Mouse (Mus musculus) adrenal gland, postnatal 14 days (tissue): ENCODE results near the gene Abca13. TPM values are rescaled to one million over a fixed set of nuclear protein-coding genes. Genes with fewer than 3 reads are reported as not detected.
A peak's percentile ranks its signal among the peaks of the same experiment; 100 is the strongest.
"Not testable (repeated sequence)": the region's sequence is repeated elsewhere in the genome, so short reads cannot be mapped to it uniquely, and the experiment has no call there.

Experiments used
- DNase-seq: peaks from one replicate; pipeline ENCODE4 v3.0.0; 2021; ENCODE audit warnings: mixed read lengths
- total RNA-seq: library from RNA; stranded (reverse); gene quantifications from 2 replicates; pipeline ENCODE4 v1.2.3, GENCODE M21; 2021

Gene Abca13
- total RNA-seq, 1 experiment from 2014 or later: not detected

GRCm38 (mm10) chr11:9291168-9291567, 99.4 kb downstream of the Abca13 start:
- no peak for DNase-seq

GRCm38 (mm10) chr11:9299615-9300014, 107.9 kb downstream of the Abca13 start:
- DNase-seq: no peak

DNA sequence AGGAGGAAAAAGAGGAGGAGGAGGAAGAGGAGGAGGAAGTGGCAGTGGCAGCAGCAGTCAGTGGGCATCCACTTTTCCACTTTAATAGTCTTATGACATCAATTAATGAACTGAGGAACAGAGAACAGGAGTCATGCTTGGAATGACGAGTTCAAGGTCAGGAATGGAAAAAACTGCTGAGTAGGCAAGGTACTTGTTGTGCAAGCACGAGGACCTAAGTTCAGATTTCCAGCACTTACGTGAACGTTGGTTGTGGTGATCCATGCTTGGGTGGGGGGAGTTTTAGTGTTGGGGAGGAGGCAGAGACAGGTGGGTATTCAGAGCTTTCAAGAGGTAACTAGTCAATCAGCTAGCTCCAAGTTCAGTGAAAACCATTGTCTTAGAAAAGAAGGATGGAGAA, 113.7 kb downstream of the Abca13 start:
- DNase-seq: no peak

GRCm38 (mm10) chr11:9316545-9316944, 124.8 kb downstream of the Abca13 start:
- DNase-seq: no peak

DNA sequence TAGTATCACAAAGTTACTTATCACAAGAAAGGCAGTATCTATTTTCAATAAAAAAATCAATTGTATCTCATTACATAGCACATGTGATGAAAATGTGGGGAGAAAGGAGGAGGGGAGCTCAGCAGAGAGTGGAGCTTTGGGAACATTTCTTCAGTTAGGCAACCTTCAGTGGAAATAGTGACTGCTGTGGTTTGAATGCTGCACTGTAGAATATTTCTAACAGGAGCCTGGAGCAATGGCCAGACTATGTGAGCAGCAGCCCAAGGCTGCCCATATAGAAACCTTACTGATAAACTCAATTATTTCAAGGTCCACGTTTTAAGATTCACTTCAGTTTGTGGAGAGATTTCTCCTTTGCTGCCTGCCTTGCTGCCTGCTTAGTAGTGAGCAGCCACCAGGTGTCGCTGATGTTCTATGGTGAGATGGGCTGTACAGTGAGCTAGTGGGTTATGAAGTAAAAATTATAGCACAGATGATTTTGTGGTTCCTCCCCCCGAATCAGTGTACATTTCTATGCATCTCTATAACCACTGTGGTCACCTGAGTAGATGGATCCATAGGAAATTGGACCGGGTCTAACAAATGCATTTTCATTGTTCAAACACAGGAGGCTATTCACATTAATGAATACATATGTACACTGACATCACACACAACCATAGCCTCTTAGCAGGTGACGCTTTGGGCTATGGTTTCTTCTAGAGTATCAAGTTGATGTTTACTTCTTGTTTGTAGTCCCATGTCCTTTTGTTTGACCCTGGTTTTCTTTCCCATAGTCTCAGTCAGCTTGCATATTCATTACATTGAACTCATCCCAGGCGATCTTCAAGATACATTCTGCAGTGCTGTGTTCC, 125.6 kb downstream of the Abca13 start:
- peak; percentile 81 for DNase-seq

- no peak for DNase-seq
These were observed 146.4 kb downstream of the Abca13 start for GRCm38 (mm10) chr11:9338151-9338550.

GRCm38 (mm10) chr11:9347724-9348123, 156.0 kb downstream of the Abca13 start:
- DNase-seq: peak; percentile 14

GRCm38 (mm10) chr11:9373160-9373559, 181.4 kb downstream of the Abca13 start:
- DNase-seq: peak; percentile 13

- not testable (repeated sequence) for DNase-seq
These were observed 182.7 kb downstream of the Abca13 start for GRCm38 (mm10) chr11:9374426-9374825.

DNA sequence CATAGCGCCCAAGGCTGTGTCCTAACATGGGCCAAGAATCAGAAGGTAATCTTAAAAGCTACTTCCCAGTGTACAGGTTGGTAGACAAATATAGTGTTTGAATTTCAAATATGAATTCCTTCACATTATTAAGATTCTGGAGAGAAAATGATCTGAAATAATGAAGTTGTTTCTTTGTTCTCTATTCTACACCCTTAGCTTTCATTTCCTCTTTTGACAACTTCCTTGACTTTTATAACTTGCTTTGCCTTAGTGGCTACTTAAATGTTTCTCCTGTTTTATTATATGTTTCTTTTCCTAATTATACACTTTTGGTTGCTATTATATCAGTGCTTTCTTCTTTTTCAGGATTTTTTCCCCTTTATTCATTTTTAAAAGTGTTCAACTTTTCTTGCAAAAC, 196.8 kb downstream of the Abca13 start:
- DNase-seq: no peak

- DNase-seq: no peak
These were observed 225.2 kb downstream of the Abca13 start for GRCm38 (mm10) chr11:9416946-9417345.

- DNase-seq: no peak
These were observed 228.5 kb downstream of the Abca13 start for GRCm38 (mm10) chr11:9420205-9420604.

- no peak for DNase-seq
These were observed 235.7 kb downstream of the Abca13 start for GRCm38 (mm10) chr11:9427411-9427810.

- no peak for DNase-seq
These were observed 241.1 kb downstream of the Abca13 start for GRCm38 (mm10) chr11:9432807-9433206.

DNA sequence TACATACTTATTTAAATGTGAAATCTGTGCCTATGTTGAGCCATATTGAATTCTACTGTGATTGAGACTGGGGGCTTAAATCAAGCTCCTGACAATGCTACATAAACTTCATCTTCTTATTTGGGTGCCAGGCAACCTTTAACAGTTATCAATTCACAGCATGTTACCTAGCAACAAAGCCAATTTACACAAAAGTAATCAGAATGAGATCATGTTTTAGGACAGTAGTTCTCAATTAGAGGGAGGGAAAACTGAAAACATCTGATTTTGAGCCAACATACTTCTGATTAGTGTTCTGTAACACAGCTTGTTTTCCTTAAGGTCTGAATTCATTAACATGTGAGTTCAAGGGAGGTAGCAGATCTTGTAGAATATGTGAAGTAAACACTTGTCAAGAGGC, 244.9 kb downstream of the Abca13 start:
- no peak for DNase-seq

DNA sequence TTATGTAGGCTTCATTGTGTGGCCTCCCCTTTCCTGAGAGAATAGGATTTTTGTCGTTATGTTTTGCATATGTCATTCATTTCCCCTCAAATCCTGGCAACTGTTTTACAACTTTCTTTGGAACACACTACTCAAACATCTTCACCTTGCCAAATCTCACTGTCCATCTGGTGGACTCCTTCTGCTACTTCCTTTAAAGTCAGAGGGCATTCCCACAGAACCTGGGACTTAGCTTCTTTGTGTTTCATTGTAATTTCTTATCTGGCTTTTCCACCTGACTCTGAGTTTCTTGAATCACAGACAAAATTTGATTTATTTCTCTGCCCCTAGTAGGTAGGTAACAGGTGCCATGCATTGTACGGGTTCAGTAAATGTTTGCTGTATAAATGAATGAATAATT, 248.0 kb downstream of the Abca13 start:
- no peak for DNase-seq

GRCm38 (mm10) chr11:9441192-9441591, 249.4 kb downstream of the Abca13 start:
- no peak for DNase-seq

GRCm38 (mm10) chr11:9472400-9472799, 280.7 kb downstream of the Abca13 start:
- no peak for DNase-seq

DNA sequence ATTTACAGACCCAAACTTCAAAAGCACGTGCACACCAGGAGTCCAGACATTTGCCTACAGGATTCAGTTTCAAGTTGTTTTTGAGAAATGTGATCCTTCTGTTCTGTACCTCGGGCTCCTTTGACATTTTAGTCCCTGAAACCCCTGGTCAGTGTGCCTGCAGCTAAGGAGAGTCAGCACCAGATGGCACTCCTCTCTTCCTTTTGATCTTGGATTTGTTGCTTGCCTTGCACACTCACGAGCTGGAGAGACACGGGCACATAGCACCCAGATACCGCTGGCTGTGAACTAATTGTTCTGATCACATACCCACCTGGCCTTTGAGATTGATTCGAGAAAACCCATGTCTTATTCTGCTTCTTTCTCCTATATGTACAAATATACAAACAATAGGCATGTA, 289.8 kb downstream of the Abca13 start:
- peak; percentile 31 for DNase-seq

GRCm38 (mm10) chr11:9500326-9501142, 308.8 kb downstream of the Abca13 start:
- no peak for DNase-seq

DNA sequence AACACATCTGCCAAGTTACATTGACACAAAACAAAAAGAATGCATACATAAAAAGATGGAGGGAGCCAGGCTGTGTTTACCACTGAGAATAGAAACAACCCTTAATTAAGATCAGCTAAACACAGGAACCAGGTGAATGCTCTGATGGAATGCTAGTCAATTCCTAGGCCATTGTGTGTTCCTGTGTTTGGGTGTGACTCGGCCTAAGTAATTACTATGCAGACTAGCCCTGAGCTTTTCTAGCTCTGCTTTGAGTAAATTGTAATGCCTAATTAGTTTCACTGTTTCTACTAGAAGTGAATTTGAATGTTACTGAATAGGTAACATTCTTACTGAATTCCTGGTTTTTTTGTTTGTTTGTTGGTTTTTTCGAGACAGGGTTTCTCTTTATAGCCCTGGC, 323.2 kb downstream of the Abca13 start:
- not testable (repeated sequence) for DNase-seq

- DNase-seq: no peak
These were observed 336.8 kb downstream of the Abca13 start for GRCm38 (mm10) chr11:9528556-9528955.

- DNase-seq: no peak
These were observed 340.0 kb downstream of the Abca13 start for GRCm38 (mm10) chr11:9531715-9532114.
